ENCODE assay signal across 21 mouse cellular contexts in the genomic region with DNA sequence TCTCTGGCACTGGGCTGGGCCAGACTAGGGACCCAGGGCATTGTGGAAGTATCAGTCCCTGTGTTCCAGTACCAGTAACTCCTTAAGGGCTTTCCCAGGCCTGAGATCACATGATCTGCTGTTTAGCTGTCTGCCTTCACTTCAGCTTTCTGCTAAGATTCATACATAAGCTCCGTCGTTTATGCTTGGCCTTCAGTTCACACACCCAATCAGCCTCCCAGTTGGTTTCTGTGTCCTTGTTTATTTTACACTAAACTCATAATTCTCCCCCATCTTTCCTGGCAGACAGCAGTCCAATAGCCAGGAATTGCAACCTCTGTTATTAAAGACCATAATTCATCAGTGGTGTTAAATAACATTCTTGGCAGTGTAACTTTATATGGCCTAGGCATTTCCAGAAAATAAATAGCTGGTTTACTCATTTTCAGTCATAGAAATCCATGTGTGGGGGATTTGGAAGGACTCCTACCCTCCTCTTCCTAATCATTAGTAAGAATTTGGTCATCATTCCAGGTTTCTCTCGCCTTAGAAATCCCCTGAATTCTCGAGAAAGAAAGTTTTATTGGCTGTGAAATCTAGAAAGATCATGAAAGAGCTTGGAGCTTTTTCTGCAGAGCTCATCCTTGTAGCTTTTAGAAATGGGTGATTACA. TPM values are rescaled to one million over a fixed set of nuclear protein-coding genes. Genes with fewer than 3 reads are reported as not detected.
DNase-seq lines count a peak whose midpoint lies in the region; ATAC-seq and TF ChIP-seq lines count a peak whose summit lies in the region.
"Had no signal": no experiment of that assay in that cellular context is flagged by ENCODE, and none has a peak within 500 bp of the region (broad histone marks: within the 10 kb centered on the region; RNA-seq: fewer than 3 reads in every experiment).

No protein-coding gene starts in this region.

- H3K27me3 ChIP-seq in kidney, embryonic 15.5 days = no peaks in the 10 kb centered on the region
- H3K27me3 ChIP-seq in kidney, embryonic 14.5 days (ENCODE audit: control insufficient read depth, insufficient read depth, low read length) = no peaks in the 10 kb centered on the region
- no peaks in the 10 kb centered on the region for H3K27me3 ChIP-seq in lung, postnatal 0 days (replicated peaks; ENCODE audit: insufficient read depth, low read length)
- H3K27me3 ChIP-seq: CH12.LX; forebrain, embryonic 13.5 days had no signal

- DNase-seq in lung, postnatal 0 days (ENCODE audit: low spot score) = peak; percentile 17
- DNase-seq in lung, postnatal 14 days = no peak
- DNase-seq in forelimb bud, embryonic 11.5 days (ENCODE audit: low read depth, low spot score) = peak; percentile 32
- no peak for DNase-seq in left cerebral cortex, postnatal 4 days
- DNase-seq: adrenal gland, postnatal 10 days; cerebellum, adult 11 months; cerebellum, postnatal 14 days; embryo, embryonic 11 days; kidney, postnatal 25 days; liver; midbrain, embryonic 14.5 days; spleen, adult 18-20 months; thymus, postnatal 36 days had no signal

- H3K4me1 ChIP-seq in kidney, embryonic 15.5 days = peaks cover 18% of the 10 kb centered on the region
- peaks cover 23% of the 10 kb centered on the region for H3K4me1 ChIP-seq in kidney, embryonic 14.5 days (ENCODE audit: control insufficient read depth, insufficient read depth, low read length)
- H3K4me1 ChIP-seq in lung, postnatal 0 days (ENCODE audit: insufficient read depth, low read depth, low read length) = no peaks in the 10 kb centered on the region

- WGBS in kidney, embryonic 15.5 days = 20% methylated on average over 4 of the region's 4 CpGs
- whole genome bisulfite sequencing in kidney, embryonic 14.5 days = 26% methylated on average over 4 of the region's 4 CpGs
- WGBS in lung, postnatal 0 days = 48% methylated on average over 4 of the region's 4 CpGs

- H3K4me2 ChIP-seq in kidney, embryonic 15.5 days = no peak overlapping the region
- no peak overlapping the region for H3K4me2 ChIP-seq in kidney, embryonic 14.5 days (replicated peaks; ENCODE audit: low read depth, low read length)
- no peak overlapping the region for H3K4me2 ChIP-seq in lung, postnatal 0 days (replicated peaks; ENCODE audit: low read depth, low read length)
- H3K4me2 ChIP-seq: forebrain, embryonic 13.5 days had no signal

- no peak for TF ChIP-seq CTCF in lung, postnatal 0 days (IDR thresholded peaks at IDR 0.05)

- peak overlapping the region; percentile 56 for H3K27ac ChIP-seq in kidney, embryonic 15.5 days
- H3K27ac ChIP-seq in kidney, embryonic 14.5 days (ENCODE audit: low read depth, low read length) = no peak overlapping the region
- no peak overlapping the region for H3K27ac ChIP-seq in lung, postnatal 0 days (ENCODE audit: low read length)
- H3K27ac ChIP-seq: forebrain, embryonic 13.5 days had no signal

- intact Hi-C loops in left cerebral cortex, postnatal 4 days (cut with DNase I) = no loop called here

- TF ChIP-seq EP300 in lung, postnatal 0 days (IDR thresholded peaks at IDR 0.05) = no peak

- H3K9me3 ChIP-seq in kidney, embryonic 15.5 days (replicated peaks) = no peaks in the 10 kb centered on the region
- H3K9me3 ChIP-seq in kidney, embryonic 14.5 days (ENCODE audit: control insufficient read depth, low read length) = no peaks in the 10 kb centered on the region
- no peaks in the 10 kb centered on the region for H3K9me3 ChIP-seq in lung, postnatal 0 days (ENCODE audit: low read length)
- H3K9me3 ChIP-seq: forebrain, embryonic 13.5 days had no signal

- ATAC-seq in kidney, embryonic 15.5 days (replicated peaks; ENCODE audit: low FRiP score) = peak; percentile 33
- no peak for ATAC-seq in kidney, embryonic 14.5 days (ENCODE audit: low FRiP score, low TSS enrichment)
- no peak for ATAC-seq in lung, postnatal 0 days
- no peak for ATAC-seq in cerebellum, adult (ENCODE audit: insufficient number of reproducible peaks, low FRiP score, low TSS enrichment)
- ATAC-seq: forebrain, embryonic 13.5 days; hindbrain, embryonic 16.5 days; intestine, embryonic 16.5 days had no signal

- no peak overlapping the region for H3K4me3 ChIP-seq in kidney, embryonic 15.5 days (replicated peaks)
- H3K4me3 ChIP-seq in kidney, embryonic 14.5 days (ENCODE audit: low read length) = no peak overlapping the region
- H3K4me3 ChIP-seq in lung, postnatal 0 days (ENCODE audit: low read depth, low read length) = no peak overlapping the region
- H3K4me3 ChIP-seq: forebrain, embryonic 13.5 days had no signal

- no peak overlapping the region for H3K9ac ChIP-seq in kidney, embryonic 15.5 days
- no peak overlapping the region for H3K9ac ChIP-seq in kidney, embryonic 14.5 days (ENCODE audit: low read depth, low read length)
- no peak overlapping the region for H3K9ac ChIP-seq in lung, postnatal 0 days (replicated peaks; ENCODE audit: low read depth)
- H3K9ac ChIP-seq: forebrain, embryonic 13.5 days had no signal

- no peaks in the 10 kb centered on the region for H3K36me3 ChIP-seq in kidney, embryonic 15.5 days
- no peaks in the 10 kb centered on the region for H3K36me3 ChIP-seq in kidney, embryonic 14.5 days (ENCODE audit: control insufficient read depth, insufficient read depth, low read length)
- H3K36me3 ChIP-seq in lung, postnatal 0 days (ENCODE audit: insufficient read depth, low read length) = no peaks in the 10 kb centered on the region

RNA-seq across cellular contexts. Expression of gene Rnf150, which starts 7.8 kb away (rescaled TPM):
- polyA plus RNA-seq in kidney, embryonic 15.5 days (2015; fragmentation: Nextera tagmentation; extraction: Ambion mirVana) = 2.3 and 2.4 TPM in 2 replicates
- 3.0 and 3.9 TPM in 2 replicates for polyA plus RNA-seq in kidney, embryonic 14.5 days (2014; fragmentation: Nextera tagmentation; extraction: Ambion mirVana)
- 1.7 and 2.3 TPM in 2 replicates for polyA plus RNA-seq in lung, postnatal 0 days (2015; fragmentation: Nextera tagmentation; extraction: Ambion mirVana)
- total RNA-seq in left cerebral cortex, postnatal 4 days (2021) = 10 to 100 TPM; 20.1 to 21.4 TPM
- total RNA-seq: MEL had no signal

Comparison
In these comparisons a context has a peak if more than half of its experiments do, and no peak if none do; other contexts are left out.
1. DNase-seq: peak in lung, postnatal 0 days (single experiment) and forelimb bud, embryonic 11.5 days (single experiment); none in lung, postnatal 14 days (single experiment) and left cerebral cortex, postnatal 4 days (single experiment).